Comparison of ENCODE assay signal across 1 mouse cellular context in the genomic region with DNA sequence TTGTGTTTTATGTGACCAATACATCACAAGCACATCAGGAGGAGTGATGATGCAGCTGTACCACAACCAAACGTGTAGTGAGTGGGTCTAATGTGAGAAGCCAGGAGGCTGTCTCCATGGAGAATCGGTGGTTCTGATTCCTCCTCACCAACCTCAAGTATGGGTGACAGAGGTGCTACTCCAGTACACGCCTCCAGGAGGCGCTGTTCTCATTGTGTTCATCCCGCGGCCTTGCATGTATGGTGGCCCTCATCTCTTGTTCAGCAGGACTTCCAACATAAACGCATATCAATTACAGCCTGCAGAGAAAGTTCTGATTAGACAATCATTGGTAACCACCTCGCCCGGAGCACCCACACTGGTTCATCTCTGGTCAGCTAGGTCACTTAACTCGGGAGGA.
TF ChIP-seq lines count a peak whose summit lies in the region.

No protein-coding gene starts in this region.

TF ChIP-seq in CH12.LX, 34 proteins besides CTCF, POLR2A, EP300 and RAD21:
- no peak for TF ChIP-seq ZNF384 (IDR thresholded peaks at IDR 0.05; ENCODE audit: low read depth, low read length)
- no peak for TF ChIP-seq KAT2A (IDR thresholded peaks at IDR 0.05; ENCODE audit: insufficient replicate concordance, low read length)
- TF ChIP-seq BHLHE40 (IDR thresholded peaks at IDR 0.05; ENCODE audit: low read depth, low read length), result no peak
- TF ChIP-seq JUN (IDR thresholded peaks at IDR 0.05; ENCODE audit: insufficient read depth, low read depth, low read length), result no peak
- no peak for TF ChIP-seq MXI1 (IDR thresholded peaks at IDR 0.05; ENCODE audit: low read depth, low read length)
- TF ChIP-seq NRF1 (IDR thresholded peaks at IDR 0.05; ENCODE audit: low read depth, low read length), result no peak
- TF ChIP-seq TBP (conservative IDR thresholded peaks at IDR 0.05; ENCODE audit: low read depth, low read length), result no peak
- TF ChIP-seq NELFE (IDR thresholded peaks at IDR 0.05; ENCODE audit: low read depth, low read length), result 0 out of 2 replicates have a peak, but pooled peaks have one; percentile 38
- TF ChIP-seq MAZ (IDR thresholded peaks at IDR 0.05; ENCODE audit: low read depth, low read length), result no peak
- no peak for TF ChIP-seq GABPA (IDR thresholded peaks at IDR 0.05; ENCODE audit: insufficient replicate concordance, low read depth, low read length)
- no peak for TF ChIP-seq TCF12 (IDR thresholded peaks at IDR 0.05; ENCODE audit: low read depth, low read length)
- TF ChIP-seq SMC3 (IDR thresholded peaks at IDR 0.05; ENCODE audit: low read depth, low read length), result peak; percentile 77
- no peak for TF ChIP-seq MEF2A (IDR thresholded peaks at IDR 0.05; ENCODE audit: borderline replicate concordance, low read depth, low read length)
- no peak for TF ChIP-seq ZKSCAN1 (IDR thresholded peaks at IDR 0.05; ENCODE audit: borderline replicate concordance, low read depth, low read length)
- no peak for TF ChIP-seq UBTF (IDR thresholded peaks at IDR 0.05; ENCODE audit: low read depth, low read length)
- no peak for TF ChIP-seq PAX5 (IDR thresholded peaks at IDR 0.05; ENCODE audit: low read length)
- no peak for TF ChIP-seq SIN3A (IDR thresholded peaks at IDR 0.05; ENCODE audit: low read length)
- TF ChIP-seq ZC3H11A (IDR thresholded peaks at IDR 0.05; ENCODE audit: low read depth, low read length), result no peak
- no peak for TF ChIP-seq POLR2AphosphoS2 (IDR thresholded peaks at IDR 0.05; ENCODE audit: low read depth, low read length)
- no peak for TF ChIP-seq ZMIZ1 (IDR thresholded peaks at IDR 0.05; ENCODE audit: low read depth, low read length)
- TF ChIP-seq MYC (IDR thresholded peaks at IDR 0.05; ENCODE audit: low read depth, low read length), result 0 out of 2 replicates have a peak, but pooled peaks have one; percentile 42
- peak; percentile 41; the same call in 1 of the 2 replicates for TF ChIP-seq MAX (IDR thresholded peaks at IDR 0.05; ENCODE audit: low read length)
- no peak for TF ChIP-seq ETS1 (conservative IDR thresholded peaks at IDR 0.05; ENCODE audit: low read depth, low read length)
- TF ChIP-seq RCOR1 (conservative IDR thresholded peaks at IDR 0.05; ENCODE audit: low read depth, low read length), result no peak
- no peak for TF ChIP-seq ELF1 (IDR thresholded peaks at IDR 0.05; ENCODE audit: low read depth, low read length)
- TF ChIP-seq MAFK (IDR thresholded peaks at IDR 0.05; ENCODE audit: insufficient replicate concordance, low read length), result no peak
- TF ChIP-seq HCFC1 (IDR thresholded peaks at IDR 0.05; ENCODE audit: low read depth, low read length), result no peak
